Mouse (Mus musculus): ENCODE results near the gene Ptpn12.

- TF ChIP-seq MAFK (IDR thresholded peaks at IDR 0.05; ENCODE audit: insufficient read depth, low read depth, low read length), result no peak
- TF ChIP-seq HCFC1 (IDR thresholded peaks at IDR 0.05; ENCODE audit: borderline replicate concordance, insufficient read depth, low read length), result no peak
- TF ChIP-seq ZNF384 (IDR thresholded peaks at IDR 0.05; ENCODE audit: low read depth, low read length), result no peak
- TF ChIP-seq ZC3H11A (IDR thresholded peaks at IDR 0.05; ENCODE audit: borderline replicate concordance, low read depth, low read length), result no peak
- TF ChIP-seq CHD2 (IDR thresholded peaks at IDR 0.05; ENCODE audit: low read depth, low read length), result no peak
Observed at GRCm38 (mm10) chr5:20940040-20940571, 115.6 kb downstream of the Ptpn12 start.

Measured in ES-E14 (cell line).